Mouse (Mus musculus) retina, embryonic 14.5 days (tissue): ENCODE results near the gene Ccser2.
"Not testable (repeated sequence)": the region's sequence is repeated elsewhere in the genome, so short reads cannot be mapped to it uniquely, and the experiment has no call there.

Experiments
- DNase-seq: peaks from one replicate; pipeline ENCODE4 v3.0.0-alpha.2; 2015; ENCODE audit warnings: low spot score

Ccser2 gene

GRCm38 (mm10) chr14:36968628-36969147, at the start of gene Ccser2:
Gene Ccser2, minus strand, starts transcription at chr14:36968777.
- peak; percentile 98 for DNase-seq

- DNase-seq = peak; percentile 56
These were observed 47.3 kb upstream of the Ccser2 start for GRCm38 (mm10) chr14:37015894-37016293.

GRCm38 (mm10) chr14:37013644-37014043, 45.1 kb upstream of the Ccser2 start:
- no peak for DNase-seq

- DNase-seq = no peak
These were observed 41.1 kb upstream of the Ccser2 start for GRCm38 (mm10) chr14:37009686-37010085.

GRCm38 (mm10) chr14:37006489-37006888, 37.9 kb upstream of the Ccser2 start:
- no peak for DNase-seq

GRCm38 (mm10) chr14:37005865-37006264, 37.3 kb upstream of the Ccser2 start:
- DNase-seq = peak; percentile 1

GRCm38 (mm10) chr14:37003431-37004095, 35.0 kb upstream of the Ccser2 start:
- DNase-seq = no peak

- no peak for DNase-seq
These were observed 34.3 kb upstream of the Ccser2 start for GRCm38 (mm10) chr14:37002852-37003251.

GRCm38 (mm10) chr14:37000780-37001179, 32.2 kb upstream of the Ccser2 start:
- not testable (repeated sequence) for DNase-seq

GRCm38 (mm10) chr14:36989784-36990183, 21.2 kb upstream of the Ccser2 start:
- DNase-seq = no peak

GRCm38 (mm10) chr14:36985693-36986092, 17.1 kb upstream of the Ccser2 start:
- DNase-seq = no peak

GRCm38 (mm10) chr14:36975019-36975418, 6.4 kb upstream of the Ccser2 start:
- DNase-seq = no peak

- no peak for DNase-seq
These were observed 2.6 kb upstream of the Ccser2 start for GRCm38 (mm10) chr14:36971211-36971610.

GRCm38 (mm10) chr14:36969861-36970420, 1.4 kb upstream of the Ccser2 start:
- DNase-seq = no peak

GRCm38 (mm10) chr14:36968076-36968627, 425 bp downstream of the Ccser2 start:
- DNase-seq = no peak

GRCm38 (mm10) chr14:36965421-36965820, 3.2 kb downstream of the Ccser2 start:
- DNase-seq = no peak

GRCm38 (mm10) chr14:36962477-36962876, 6.1 kb downstream of the Ccser2 start:
- no peak for DNase-seq

- DNase-seq = no peak
These were observed 10.9 kb downstream of the Ccser2 start for GRCm38 (mm10) chr14:36957719-36958118.

- DNase-seq = no peak
These were observed 11.3 kb downstream of the Ccser2 start for GRCm38 (mm10) chr14:36957261-36957660.

- no peak for DNase-seq
These were observed 11.9 kb downstream of the Ccser2 start for GRCm38 (mm10) chr14:36956717-36957116.

- DNase-seq = no peak
These were observed 15.7 kb downstream of the Ccser2 start for GRCm38 (mm10) chr14:36952687-36953426.

GRCm38 (mm10) chr14:36952142-36952541, 16.4 kb downstream of the Ccser2 start:
- DNase-seq = peak; percentile 81

- DNase-seq = no peak
These were observed 25.9 kb downstream of the Ccser2 start for GRCm38 (mm10) chr14:36942716-36943115.
